Mouse (Mus musculus) megakaryocyte, adult 5-6 weeks (primary cell): ENCODE results near the gene Ncoa3. TPM values are rescaled to one million over a fixed set of nuclear protein-coding genes. Genes with fewer than 3 reads are reported as not detected.

ENCODE experiments used
- ATAC-seq: 2 replicates; pipeline ENCODE4 v1.8.0; 2016; ENCODE audit warnings: mild to moderate bottlenecking, inconsistent platforms; ENCODE audit not compliant: poor library complexity, severe bottlenecking
- total RNA-seq, 2 experiments: library from RNA; stranded (forward) in 1 of 2; stranded (reverse) in 1 of 2; fragments of 153-499, 151-499 nt in 1 of 2; fragments of 221-1000, 200-1000 nt in 1 of 2; gene quantifications; 2 replicates each; pipeline versions ENCODE4 v1.2.3 to v1.2.4; 2015 to 2017

The Ncoa3 gene
- total RNA-seq, 2 experiments from 2014 or later, result 50.7 to 55.7 TPM

DNA sequence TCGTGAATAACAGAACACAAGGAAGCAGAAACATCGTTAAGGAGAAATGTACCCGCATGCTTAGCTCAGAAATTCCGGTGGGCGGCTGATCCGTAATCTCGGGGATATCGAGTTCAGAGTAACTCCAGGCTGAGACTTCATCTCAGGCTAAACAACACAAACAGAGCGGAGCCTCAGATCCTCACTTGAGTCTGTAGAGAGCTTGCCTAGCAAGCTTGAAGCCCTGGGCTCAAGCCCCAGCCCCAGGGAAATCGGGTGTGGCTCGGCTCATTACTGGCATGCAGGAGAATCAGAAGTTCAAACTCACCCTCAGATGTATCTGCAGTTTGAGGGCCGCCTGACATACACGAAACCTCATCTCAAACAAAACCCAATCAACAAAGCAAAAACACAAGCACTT lies 22.5 kb upstream of the Ncoa3 start:
- ATAC-seq, result no peak

- no peak for ATAC-seq
Observed at GRCm38 (mm10) chr2:165970767-165971166, 21.7 kb upstream of the Ncoa3 start.

- no peak for ATAC-seq
Observed at GRCm38 (mm10) chr2:165974383-165974782, 18.1 kb upstream of the Ncoa3 start.

- ATAC-seq, result no peak
Observed at GRCm38 (mm10) chr2:165976186-165976585, 16.2 kb upstream of the Ncoa3 start.

DNA sequence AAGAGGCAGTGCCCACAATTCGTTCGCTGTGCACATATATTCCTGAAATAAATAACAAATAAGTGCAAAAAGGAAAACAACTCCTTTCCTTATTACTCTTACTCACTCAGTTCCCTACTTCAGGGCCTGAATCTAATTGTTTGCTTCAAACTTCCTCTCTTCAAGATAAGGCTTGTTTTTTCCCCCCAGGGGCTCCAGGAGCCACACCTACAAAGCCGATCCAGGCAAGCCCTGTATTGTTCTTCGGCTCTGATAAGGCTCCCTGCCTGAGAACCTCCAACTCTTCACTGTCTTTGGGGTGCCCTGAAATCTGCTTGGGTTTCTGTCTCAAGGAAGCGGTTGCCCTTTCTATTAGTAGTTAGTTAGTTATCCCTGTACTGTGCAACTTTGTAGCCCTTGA lies 15.6 kb upstream of the Ncoa3 start:
- ATAC-seq, result no peak

DNA sequence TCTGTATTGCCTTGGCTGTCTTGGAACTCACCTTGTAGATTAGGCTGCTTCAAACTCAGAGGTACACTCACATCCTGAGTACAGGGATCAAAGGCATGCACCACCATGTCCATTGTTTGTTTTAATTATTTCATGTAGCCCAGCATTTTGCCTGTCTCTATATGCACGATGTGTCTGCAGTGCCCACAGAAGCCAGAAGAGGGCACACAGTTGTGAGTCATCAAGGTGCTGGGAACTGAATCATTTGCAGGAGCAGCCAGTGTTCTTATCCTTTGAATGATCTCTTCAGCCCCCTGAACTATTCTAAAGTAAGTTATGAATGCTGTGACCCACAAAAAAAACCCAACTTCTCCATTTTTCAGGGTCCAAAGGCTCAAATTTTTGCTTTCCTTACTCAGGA lies 14.3 kb upstream of the Ncoa3 start:
- ATAC-seq, result no peak

GRCm38 (mm10) chr2:165981248-165981977 lies 11.0 kb upstream of the Ncoa3 start:
- no peak for ATAC-seq

- ATAC-seq, result peak; percentile 90
Observed at GRCm38 (mm10) chr2:165982512-165983389, 9.7 kb upstream of the Ncoa3 start.

DNA sequence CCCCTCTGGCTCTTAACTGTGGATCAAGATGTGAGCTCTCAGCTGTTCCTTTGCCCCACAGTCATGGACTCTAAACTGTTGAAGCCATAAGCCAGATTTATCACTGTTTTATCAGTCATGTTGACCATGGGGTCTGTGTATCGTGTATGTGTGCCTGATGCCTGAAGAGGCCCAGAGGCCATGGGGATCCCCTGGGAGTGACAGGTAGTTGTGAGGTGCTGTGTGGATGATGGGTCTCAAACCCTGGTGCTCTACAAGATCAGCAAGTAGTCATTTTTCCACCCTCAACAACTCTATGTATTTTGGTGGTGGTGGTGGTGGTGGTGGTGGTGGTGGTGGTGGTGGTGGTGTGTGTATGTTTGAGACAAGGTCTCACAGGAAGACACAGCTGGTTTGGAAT lies 8.1 kb upstream of the Ncoa3 start:
- no peak for ATAC-seq

GRCm38 (mm10) chr2:165984891-165985290 lies 7.5 kb upstream of the Ncoa3 start:
- no peak for ATAC-seq

DNA sequence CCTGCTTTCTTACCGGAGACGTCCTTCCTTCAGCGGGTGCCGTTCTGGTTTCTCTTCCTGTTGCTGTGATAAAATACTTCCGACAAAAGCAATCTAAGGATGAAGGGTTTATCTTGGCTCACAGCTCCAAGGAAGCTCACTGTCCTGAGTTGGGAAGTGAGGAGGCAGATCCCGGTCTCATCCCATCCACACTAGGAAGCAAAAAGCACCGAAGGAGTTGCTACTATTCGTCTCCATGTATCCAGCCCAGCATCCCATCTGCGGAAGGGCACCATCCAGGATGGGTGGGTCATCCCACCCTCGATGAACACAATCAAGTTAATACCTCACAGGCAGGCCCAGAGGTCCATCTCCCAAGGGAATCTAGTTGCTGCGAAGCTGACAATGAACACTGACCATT lies 6.9 kb upstream of the Ncoa3 start:
- ATAC-seq, result no peak

DNA sequence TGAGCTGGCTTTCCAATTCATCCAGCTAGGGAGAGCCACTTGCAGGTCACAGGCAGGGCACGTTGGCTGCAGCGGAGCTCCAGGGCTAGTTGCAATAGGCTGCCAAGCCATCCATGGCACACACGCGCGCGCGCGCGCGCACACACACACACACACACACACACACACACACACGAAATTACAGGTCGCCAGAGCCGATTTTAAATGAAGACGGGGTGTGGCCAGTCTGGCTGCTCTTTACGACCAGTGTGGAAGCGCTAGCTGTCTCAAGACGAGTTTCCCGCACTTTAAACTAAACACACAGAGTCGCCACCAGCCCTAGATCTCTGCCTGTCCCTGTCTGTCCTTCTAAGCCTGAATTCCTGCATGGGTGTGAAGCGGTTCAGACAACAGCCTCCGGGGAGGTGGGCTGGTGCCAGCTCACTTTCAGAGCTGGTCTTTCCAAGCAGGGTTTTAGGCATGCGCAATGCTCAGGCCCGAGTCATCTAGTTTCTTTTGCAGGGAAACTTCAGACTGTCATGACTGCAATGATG lies 5.4 kb upstream of the Ncoa3 start:
- ATAC-seq, result 0 out of 2 replicates have a peak, but pooled peaks have one; percentile 7

- ATAC-seq, result peak; percentile 17
Observed at GRCm38 (mm10) chr2:165993173-165993900, 901 bp downstream of the Ncoa3 start.

DNA sequence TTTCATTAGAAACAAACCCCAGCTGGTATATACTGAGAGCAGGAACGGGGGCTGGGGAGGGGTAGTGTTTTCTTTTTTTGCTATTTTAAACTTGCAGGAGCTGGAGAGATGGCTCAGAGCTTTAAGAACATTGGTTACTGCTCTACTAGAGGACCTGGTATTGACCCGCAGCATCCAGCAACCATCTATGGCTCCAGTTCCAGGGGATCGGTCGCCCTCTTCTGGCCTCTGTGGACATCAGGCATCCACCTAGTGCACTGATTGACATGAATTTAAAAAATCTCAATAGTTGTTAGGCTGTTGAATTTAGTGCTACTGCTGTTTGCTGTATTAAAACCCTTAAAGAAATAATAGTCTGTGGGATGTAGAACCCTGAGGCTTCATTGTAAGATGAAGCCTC lies 1.9 kb downstream of the Ncoa3 start:
- no peak for ATAC-seq

DNA sequence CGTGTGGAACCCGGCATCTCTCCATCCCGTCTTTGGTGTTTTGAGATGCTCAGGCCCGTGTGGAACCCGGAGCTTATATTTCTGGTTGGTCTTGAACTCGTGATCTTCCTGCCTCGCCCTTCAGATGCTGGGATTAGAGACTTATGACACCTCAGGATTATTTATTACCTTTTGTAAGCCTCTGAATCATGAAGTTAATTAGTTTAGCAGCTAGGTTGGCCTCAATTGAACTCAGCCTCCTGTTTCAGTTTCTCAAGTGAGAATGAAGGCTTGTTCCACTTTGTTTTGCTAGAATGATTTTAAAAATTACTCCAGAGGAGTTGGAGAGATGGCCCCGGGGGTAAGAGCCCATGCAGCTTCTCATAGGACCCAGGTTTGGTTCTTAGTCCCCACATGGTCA lies 3.3 kb downstream of the Ncoa3 start:
- ATAC-seq, result no peak

DNA sequence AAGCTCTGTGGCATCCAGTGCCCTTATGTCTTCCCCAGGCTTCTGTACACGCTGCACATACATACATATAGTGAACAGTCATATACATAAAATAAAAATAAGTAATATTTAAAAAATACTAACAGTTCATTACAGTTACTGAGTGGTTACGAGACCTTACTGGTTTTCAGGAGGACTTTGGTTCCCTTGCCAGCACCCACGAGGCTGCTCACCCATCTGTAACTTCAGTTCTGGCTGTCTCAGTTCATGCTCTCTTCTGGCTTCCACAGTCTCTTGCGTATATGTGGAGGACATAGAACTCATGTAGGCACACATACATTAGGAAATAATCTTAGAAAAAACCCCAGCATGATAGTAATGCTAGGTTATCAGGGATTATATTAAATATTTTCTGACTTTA lies 3.7 kb downstream of the Ncoa3 start:
- no peak for ATAC-seq

- ATAC-seq, result no peak
Observed at GRCm38 (mm10) chr2:165997256-165997967, 5.0 kb downstream of the Ncoa3 start.

GRCm38 (mm10) chr2:165998969-165999368 lies 6.5 kb downstream of the Ncoa3 start:
- ATAC-seq, result no peak

- no peak for ATAC-seq
Observed at GRCm38 (mm10) chr2:165999790-166000189, 7.4 kb downstream of the Ncoa3 start.

- ATAC-seq, result no peak
Observed at GRCm38 (mm10) chr2:166000242-166000641, 7.8 kb downstream of the Ncoa3 start.

DNA sequence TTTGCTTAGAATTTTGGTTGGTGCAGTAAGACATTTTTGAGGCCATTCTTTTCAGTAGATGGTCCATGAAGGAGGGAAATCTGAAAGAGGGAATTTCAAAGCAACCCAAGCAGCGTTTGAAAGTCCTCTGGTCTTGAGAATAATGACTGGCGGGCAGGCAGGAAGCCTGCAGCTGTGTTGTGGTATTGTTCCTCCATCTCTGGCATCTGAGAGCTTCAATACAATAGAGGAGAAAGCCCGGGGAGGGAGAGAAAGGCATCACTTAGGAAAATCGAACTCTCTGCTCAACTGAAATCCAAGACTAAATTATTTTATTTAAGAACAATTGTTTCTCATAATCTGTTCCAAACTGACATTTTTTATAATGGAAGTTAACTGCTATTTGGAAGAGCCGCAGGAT lies 8.3 kb downstream of the Ncoa3 start:
- ATAC-seq, result no peak
